17 mouse cellular contexts compared by ENCODE assay signal in the genomic region with DNA sequence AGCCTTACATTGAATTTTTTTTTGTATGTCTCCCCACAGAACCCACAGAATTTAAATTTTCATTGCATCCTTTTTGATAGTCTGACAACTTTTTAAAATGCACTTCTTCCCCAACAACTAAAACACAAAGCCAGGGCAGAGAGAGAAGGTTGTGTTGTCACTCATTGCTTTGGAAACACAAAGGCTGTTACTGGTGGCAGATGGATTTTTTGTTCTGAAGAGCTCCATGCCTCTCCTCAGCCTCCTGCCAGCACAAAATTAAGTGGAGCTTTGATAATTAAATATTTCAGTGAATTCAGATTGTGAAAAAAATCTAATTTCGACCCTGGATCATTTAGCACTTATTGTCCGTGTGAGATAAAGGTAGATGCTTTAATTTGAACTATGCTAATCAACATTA.
"Had no signal": no experiment of that assay in that cellular context is flagged by ENCODE, and none has a peak within 500 bp of the region (broad histone marks: within the 10 kb centered on the region; RNA-seq: fewer than 3 reads in every experiment).

No protein-coding gene starts in this region.

- H3K4me2 ChIP-seq: liver, embryonic 11.5 days; liver, embryonic 15.5 days; neural tube, embryonic 13.5 days; stomach, embryonic 15.5 days had no signal

- H3K27me3 ChIP-seq: liver, embryonic 15.5 days; neural tube, embryonic 13.5 days; stomach, embryonic 15.5 days had no signal

- H3K4me3 ChIP-seq: limb, embryonic 10.5 days; liver, embryonic 15.5 days; midbrain, embryonic 10.5 days; myocyte; neural tube, embryonic 13.5 days; stomach, embryonic 15.5 days had no signal

- DNase-seq: kidney, adult 9 months; kidney, postnatal 36 days; lung, adult 2 months; lung, postnatal 10 days; lung, postnatal 4 days; midbrain, embryonic 14.5 days; right cerebral cortex, postnatal 14 days; thymus, adult 2 months; thymus, postnatal 25 days had no signal

- H3K9ac ChIP-seq: liver, embryonic 15.5 days; neural tube, embryonic 13.5 days; stomach, embryonic 15.5 days had no signal

- H3K4me1 ChIP-seq: limb, embryonic 10.5 days; liver, embryonic 15.5 days; midbrain, embryonic 10.5 days; neural tube, embryonic 13.5 days; stomach, embryonic 15.5 days had no signal

- H3K27ac ChIP-seq: kidney, postnatal 0 days; limb, embryonic 10.5 days; liver, embryonic 15.5 days; midbrain, embryonic 10.5 days; neural tube, embryonic 13.5 days; stomach, embryonic 15.5 days had no signal

- H3K36me3 ChIP-seq: limb, embryonic 10.5 days; liver, embryonic 15.5 days; midbrain, embryonic 10.5 days; neural tube, embryonic 13.5 days; stomach, embryonic 15.5 days had no signal

- H3K9me3 ChIP-seq: limb, embryonic 10.5 days; liver, embryonic 15.5 days; midbrain, embryonic 10.5 days; neural tube, embryonic 13.5 days; stomach, embryonic 15.5 days had no signal
